Mouse (Mus musculus): ENCODE measurements around the gene Esrp2.
A peak's percentile ranks its signal among the peaks of the same experiment; 100 is the strongest.

Esrp2 gene

GRCm38 (mm10) chr8:106136156-106137130 is at the start of gene Esrp2:
Gene Esrp2 (minus strand): TSS chr8:106136974.
- DNase-seq (ENCODE audit: extremely low read depth, low read depth) = no peak

GRCm38 (mm10) chr8:106186394-106186793 is 49.6 kb upstream of the Esrp2 start:
- no peak for DNase-seq (ENCODE audit: extremely low read depth, low read depth)

- no peak for DNase-seq (ENCODE audit: extremely low read depth, low read depth)
These were observed 49.0 kb upstream of the Esrp2 start for GRCm38 (mm10) chr8:106185628-106186270.

GRCm38 (mm10) chr8:106178428-106178827 is 41.7 kb upstream of the Esrp2 start:
- DNase-seq (ENCODE audit: extremely low read depth, low read depth) = no peak

- DNase-seq (ENCODE audit: extremely low read depth, low read depth) = no peak
These were observed 40.8 kb upstream of the Esrp2 start for GRCm38 (mm10) chr8:106177594-106177993.

GRCm38 (mm10) chr8:106176891-106177290 is 40.1 kb upstream of the Esrp2 start:
- DNase-seq (ENCODE audit: extremely low read depth, low read depth) = no peak

- no peak for DNase-seq (ENCODE audit: extremely low read depth, low read depth)
These were observed 36.8 kb upstream of the Esrp2 start for GRCm38 (mm10) chr8:106173566-106173965.

- DNase-seq (ENCODE audit: extremely low read depth, low read depth) = no peak
These were observed 33.2 kb upstream of the Esrp2 start for GRCm38 (mm10) chr8:106169934-106170480.

- DNase-seq (ENCODE audit: extremely low read depth, low read depth) = no peak
These were observed 32.5 kb upstream of the Esrp2 start for GRCm38 (mm10) chr8:106169017-106169933.

- DNase-seq (ENCODE audit: extremely low read depth, low read depth) = no peak
These were observed 31.7 kb upstream of the Esrp2 start, which contains the start of gene Slc7a6 for GRCm38 (mm10) chr8:106168356-106169016. Gene Slc7a6 (plus strand): TSS chr8:106168857.

- DNase-seq (ENCODE audit: extremely low read depth, low read depth) = peak; percentile 51
These were observed 28.7 kb upstream of the Esrp2 start for GRCm38 (mm10) chr8:106165460-106165859.

GRCm38 (mm10) chr8:106163251-106163650 is 26.5 kb upstream of the Esrp2 start:
- DNase-seq (ENCODE audit: extremely low read depth, low read depth) = no peak

- DNase-seq (ENCODE audit: extremely low read depth, low read depth) = no peak
These were observed 23.1 kb upstream of the Esrp2 start for GRCm38 (mm10) chr8:106159876-106160275.

- DNase-seq (ENCODE audit: extremely low read depth, low read depth) = no peak
These were observed 21.6 kb upstream of the Esrp2 start for GRCm38 (mm10) chr8:106158381-106158780.

- DNase-seq (ENCODE audit: extremely low read depth, low read depth) = peak; percentile 39
These were observed 20.6 kb upstream of the Esrp2 start for GRCm38 (mm10) chr8:106157419-106157818.

GRCm38 (mm10) chr8:106152876-106153275 is 16.1 kb upstream of the Esrp2 start:
- DNase-seq (ENCODE audit: extremely low read depth, low read depth) = no peak

GRCm38 (mm10) chr8:106151041-106151440 is 14.3 kb upstream of the Esrp2 start:
- DNase-seq (ENCODE audit: extremely low read depth, low read depth) = no peak

GRCm38 (mm10) chr8:106150653-106151000 is 13.9 kb upstream of the Esrp2 start:
- no peak for DNase-seq (ENCODE audit: extremely low read depth, low read depth)

- DNase-seq (ENCODE audit: extremely low read depth, low read depth) = peak; percentile 90
These were observed 13.3 kb upstream of the Esrp2 start, which contains the start of gene Pla2g15 for GRCm38 (mm10) chr8:106149801-106150652. Gene Pla2g15 (plus strand): TSS chr8:106150399.

Data from MEL-GATA-1-ER (cell line).